10 mouse cellular contexts compared by ENCODE assay signal in genomic region chr1:78656472-78656871, GRCm38 (mm10). TPM values are rescaled to one million over a fixed set of nuclear protein-coding genes. Genes with fewer than 3 reads are reported as not detected.
DNase-seq lines count a peak whose midpoint lies in the region; ATAC-seq and TF ChIP-seq lines count a peak whose summit lies in the region.
"Had no signal": no experiment of that assay in that cellular context is flagged by ENCODE, and none has a peak within 500 bp of the region (broad histone marks: within the 10 kb centered on the region; RNA-seq: fewer than 3 reads in every experiment).

No protein-coding gene starts in this region.

- peak; percentile 87 for TF ChIP-seq EP300 in lung, postnatal 0 days (IDR thresholded peaks at IDR 0.05)

- no peak overlapping the region for H3K4me2 ChIP-seq in heart, embryonic 12.5 days
- no peak overlapping the region for H3K4me2 ChIP-seq in intestine, embryonic 16.5 days (ENCODE audit: low read depth, low read length)
- no peak overlapping the region for H3K4me2 ChIP-seq in lung, postnatal 0 days (replicated peaks; ENCODE audit: low read depth, low read length)

- no peaks in the 10 kb centered on the region for H3K36me3 ChIP-seq in heart, embryonic 12.5 days
- no peaks in the 10 kb centered on the region for H3K36me3 ChIP-seq in intestine, embryonic 16.5 days (ENCODE audit: control insufficient read depth, insufficient read depth, low read length)
- no peaks in the 10 kb centered on the region for H3K36me3 ChIP-seq in lung, postnatal 0 days (ENCODE audit: insufficient read depth, low read length)
- H3K36me3 ChIP-seq: liver, embryonic 13.5 days had no signal

- no peak overlapping the region for H3K4me3 ChIP-seq in heart, embryonic 12.5 days
- H3K4me3 ChIP-seq in intestine, embryonic 16.5 days (ENCODE audit: low read length): no peak overlapping the region
- no peak overlapping the region for H3K4me3 ChIP-seq in lung, postnatal 0 days (ENCODE audit: low read depth, low read length)

- H3K27ac ChIP-seq in heart, embryonic 12.5 days (ENCODE audit: poor library complexity, severe bottlenecking): no peak overlapping the region
- H3K27ac ChIP-seq in intestine, embryonic 16.5 days (ENCODE audit: low read length): peak overlapping the region; percentile 87
- peak overlapping the region; percentile 26; the same call in 1 of the 2 replicates for H3K27ac ChIP-seq in lung, postnatal 0 days (ENCODE audit: low read length)

- peak; percentile 13 for DNase-seq in heart, adult 8-10 months (ENCODE audit: low spot score)
- peak; percentile 43 for DNase-seq in embryo, embryonic 10 days (ENCODE audit: low spot score)
- DNase-seq in lung, postnatal 0 days (ENCODE audit: low spot score): peak; percentile 79
- no peak for DNase-seq in thymus, postnatal 25 days
- no peak for DNase-seq in right cerebral cortex, postnatal 10 days (ENCODE audit: low spot score in 2 of 2)
- DNase-seq: liver, embryonic 13.5 days had no signal

- no peaks in the 10 kb centered on the region for H3K27me3 ChIP-seq in heart, embryonic 12.5 days (replicated peaks)
- no peaks in the 10 kb centered on the region for H3K27me3 ChIP-seq in intestine, embryonic 16.5 days (replicated peaks; ENCODE audit: control insufficient read depth, insufficient read depth, low read length)
- no peaks in the 10 kb centered on the region for H3K27me3 ChIP-seq in lung, postnatal 0 days (replicated peaks; ENCODE audit: insufficient read depth, low read length)
- H3K27me3 ChIP-seq: liver, embryonic 13.5 days had no signal

- H3K9ac ChIP-seq in heart, embryonic 12.5 days: no peak overlapping the region
- no peak overlapping the region for H3K9ac ChIP-seq in intestine, embryonic 16.5 days (ENCODE audit: low read depth, low read length)
- no peak overlapping the region for H3K9ac ChIP-seq in lung, postnatal 0 days (replicated peaks; ENCODE audit: low read depth)

- WGBS in heart, embryonic 12.5 days: 11% methylated on average over 2 of the region's 2 CpGs
- WGBS in intestine, embryonic 16.5 days: 20% methylated on average over 2 of the region's 2 CpGs
- 16% methylated on average over 2 of the region's 2 CpGs for WGBS in lung, postnatal 0 days

- no peak for TF ChIP-seq CTCF in lung, postnatal 0 days (IDR thresholded peaks at IDR 0.05)

- H3K4me1 ChIP-seq in heart, embryonic 12.5 days (replicated peaks): peaks cover 26% of the 10 kb centered on the region
- H3K4me1 ChIP-seq in intestine, embryonic 16.5 days (ENCODE audit: control insufficient read depth, insufficient read depth, low read length): peaks cover 24% of the 10 kb centered on the region
- peaks cover 6% of the 10 kb centered on the region; the same call in 1 of the 2 replicates for H3K4me1 ChIP-seq in lung, postnatal 0 days (ENCODE audit: insufficient read depth, low read depth, low read length)

- no peaks in the 10 kb centered on the region for H3K9me3 ChIP-seq in heart, embryonic 12.5 days (replicated peaks)
- H3K9me3 ChIP-seq in intestine, embryonic 16.5 days (ENCODE audit: control insufficient read depth, low read length): no peaks in the 10 kb centered on the region
- H3K9me3 ChIP-seq in lung, postnatal 0 days (ENCODE audit: low read length): no peaks in the 10 kb centered on the region
- H3K9me3 ChIP-seq: liver, embryonic 13.5 days had no signal

- no peak for ATAC-seq in heart, embryonic 12.5 days (ENCODE audit: insufficient number of reproducible peaks, low FRiP score)
- peak; percentile 28 for ATAC-seq in intestine, embryonic 16.5 days
- peak; percentile 25 for ATAC-seq in lung, postnatal 0 days
- no peak for ATAC-seq in megakaryocyte, adult 5-6 weeks (ENCODE audit: poor library complexity, severe bottlenecking)
- ATAC-seq: Patski had no signal

RNA-seq across cellular contexts. Expression of gene Acsl3, which starts 1.2 kb away (rescaled TPM):
- 1 to 10 TPM; 3.1 to 5.5 (median 3.8) TPM for total RNA-seq in heart, adult 8-10 months (2022)
- polyA plus RNA-seq in heart, embryonic 12.5 days (2016; fragmentation: Nextera tagmentation; extraction: Ambion mirVana): 79.6 and 86.3 TPM in 2 replicates
- polyA plus RNA-seq in intestine, embryonic 16.5 days (2015; fragmentation: Nextera tagmentation; extraction: Ambion mirVana): 93.5 and 111 TPM in 2 replicates
- polyA plus RNA-seq in lung, postnatal 0 days (2015; fragmentation: Nextera tagmentation; extraction: Ambion mirVana): 22.7 and 23.3 TPM in 2 replicates
- total RNA-seq in megakaryocyte, adult 5-6 weeks (2015): 5.1 TPM in 2 replicates
- total RNA-seq in megakaryocyte, adult 5-6 weeks (2017): 15.4 and 17.6 TPM in 2 replicates

RNA-seq across cellular contexts. Expression of gene Utp14b, which starts 1.4 kb away (rescaled TPM):
- total RNA-seq in heart, adult 8-10 months (2022): 1 to 10 TPM; 1.0 to 1.2 (median 1.1) TPM
- 2.4 and 2.5 TPM in 2 replicates for polyA plus RNA-seq in heart, embryonic 12.5 days (2016; fragmentation: Nextera tagmentation; extraction: Ambion mirVana)
- polyA plus RNA-seq in intestine, embryonic 16.5 days (2015; fragmentation: Nextera tagmentation; extraction: Ambion mirVana): 3.5 and 3.7 TPM in 2 replicates
- polyA plus RNA-seq in lung, postnatal 0 days (2015; fragmentation: Nextera tagmentation; extraction: Ambion mirVana): 0.96 and 0.97 TPM in 2 replicates
- 4.1 and 4.2 TPM in 2 replicates for total RNA-seq in megakaryocyte, adult 5-6 weeks (2015)
- 6.2 and 6.9 TPM in 2 replicates for total RNA-seq in megakaryocyte, adult 5-6 weeks (2017)

Comparison
In these comparisons a context has a peak if more than half of its experiments do, and no peak if none do; other contexts are left out.
1. DNase-seq: peak in heart, adult 8-10 months (single experiment), embryo, embryonic 10 days (single experiment) and lung, postnatal 0 days (single experiment); none in thymus, postnatal 25 days (single experiment) and right cerebral cortex, postnatal 10 days (0 of 2).
2. ATAC-seq: peak in intestine, embryonic 16.5 days (single experiment) and lung, postnatal 0 days (single experiment); none in heart, embryonic 12.5 days (single experiment) and megakaryocyte, adult 5-6 weeks (single experiment).